Mouse (Mus musculus): ENCODE measurements around the gene Batf3. TPM values are rescaled to one million over a fixed set of nuclear protein-coding genes. Genes with fewer than 3 reads are reported as not detected.

Gene Batf3
- polyA plus RNA-seq, 1 experiment from 2014 or later = 6.9 TPM

- Histone ChIP-seq H3K27ac (ENCODE audit: low read depth, low read length) (no peak overlapping the region), H3K36me3 (ENCODE audit: control insufficient read depth, insufficient read depth) (no peaks in the 10 kb centered on the region), H3K4me2 (replicated peaks; ENCODE audit: low read depth) (no peak overlapping the region), H3K4me1 (replicated peaks; ENCODE audit: control insufficient read depth, insufficient read depth, low read length) (peaks cover 9% of the 10 kb centered on the region; the same call in 1 of the 2 replicates), H3K9ac (ENCODE audit: low read depth, low read length) (no peak overlapping the region), H3K9me3 (ENCODE audit: control insufficient read depth) (no peaks in the 10 kb centered on the region), H3K4me3 (ENCODE audit: low read depth, low read length) (no peak overlapping the region), H3K27me3 (replicated peaks; ENCODE audit: control insufficient read depth, insufficient read depth, low read length) (peaks cover 14% of the 10 kb centered on the region)
- TF ChIP-seq CTCF (IDR thresholded peaks at IDR 0.05; ENCODE audit: low read depth) = no peak
- ATAC-seq = no peak
- 75% methylated on average over 5 of the region's 5 CpGs for WGBS
These were observed 2.2 kb downstream of the Batf3 start for GRCm38 (mm10) chr1:191099772-191100291.

DNA sequence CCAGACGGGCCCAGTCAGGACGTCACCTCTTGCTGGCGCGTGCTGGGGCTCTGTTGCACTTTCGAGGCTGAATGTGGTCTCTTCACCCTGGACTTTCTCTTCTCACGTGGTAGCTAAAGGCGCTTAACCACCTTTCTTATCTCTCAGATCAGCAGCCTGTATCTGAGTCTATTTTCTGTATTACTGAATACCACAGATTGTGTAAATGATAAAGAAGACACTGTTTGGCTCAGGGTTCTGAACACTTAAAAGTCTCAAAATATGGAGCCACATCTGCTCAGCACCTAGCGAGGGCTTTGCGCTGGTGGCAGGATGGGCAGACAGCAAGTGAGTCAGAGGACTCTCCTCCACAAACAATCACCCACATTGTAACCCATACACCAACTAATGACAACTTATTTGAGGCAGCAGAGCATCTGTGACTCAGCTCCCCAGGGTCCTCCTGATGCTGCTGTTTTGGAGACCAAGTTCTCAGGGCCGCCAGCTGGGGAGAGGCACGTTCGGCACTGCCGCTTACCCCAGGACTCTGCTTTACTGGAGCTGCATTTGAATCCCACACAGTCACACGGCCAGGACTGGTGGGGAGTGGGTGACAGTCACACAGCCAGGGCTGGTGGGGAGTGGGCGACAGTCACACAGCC, 5.2 kb downstream of the Batf3 start:
- WGBS = 86% methylated on average over 15 of the region's 15 CpGs
- Histone ChIP-seq H3K9me3 (ENCODE audit: control insufficient read depth) (no peaks in the 10 kb centered on the region), H3K4me2 (replicated peaks; ENCODE audit: low read depth) (no peak overlapping the region), H3K36me3 (ENCODE audit: control insufficient read depth, insufficient read depth) (no peaks in the 10 kb centered on the region), H3K4me3 (ENCODE audit: low read depth, low read length) (no peak overlapping the region), H3K27ac (ENCODE audit: low read depth, low read length) (no peak overlapping the region), H3K4me1 (replicated peaks; ENCODE audit: control insufficient read depth, insufficient read depth, low read length) (peaks cover 8% of the 10 kb centered on the region; the same call in 1 of the 2 replicates), H3K27me3 (replicated peaks; ENCODE audit: control insufficient read depth, insufficient read depth, low read length) (peaks cover 14% of the 10 kb centered on the region), H3K9ac (ENCODE audit: low read depth, low read length) (no peak overlapping the region)
- no peak for ATAC-seq
- TF ChIP-seq CTCF (IDR thresholded peaks at IDR 0.05; ENCODE audit: low read depth) = no peak

- H3K27me3 ChIP-seq (replicated peaks; ENCODE audit: control insufficient read depth, insufficient read depth, low read length) = 0 out of 2 replicates have a peak, but pooled peaks cover 8% of the 10 kb centered on the region
- no peak overlapping the region for H3K27ac ChIP-seq (ENCODE audit: low read depth, low read length)
- WGBS = 81% methylated on average over 9 of the region's 9 CpGs
- no peaks in the 10 kb centered on the region for H3K36me3 ChIP-seq (ENCODE audit: control insufficient read depth, insufficient read depth)
- ATAC-seq = no peak
- no peaks in the 10 kb centered on the region for H3K9me3 ChIP-seq (ENCODE audit: control insufficient read depth)
- no peak for TF ChIP-seq CTCF (IDR thresholded peaks at IDR 0.05; ENCODE audit: low read depth)
- H3K4me1 ChIP-seq (replicated peaks; ENCODE audit: control insufficient read depth, insufficient read depth, low read length) = no peaks in the 10 kb centered on the region
- no peak overlapping the region for H3K9ac ChIP-seq (ENCODE audit: low read depth, low read length)
- H3K4me3 ChIP-seq (ENCODE audit: low read depth, low read length) = no peak overlapping the region
- no peak overlapping the region for H3K4me2 ChIP-seq (replicated peaks; ENCODE audit: low read depth)
These were observed 7.6 kb downstream of the Batf3 start for GRCm38 (mm10) chr1:191105246-191105645.

DNA sequence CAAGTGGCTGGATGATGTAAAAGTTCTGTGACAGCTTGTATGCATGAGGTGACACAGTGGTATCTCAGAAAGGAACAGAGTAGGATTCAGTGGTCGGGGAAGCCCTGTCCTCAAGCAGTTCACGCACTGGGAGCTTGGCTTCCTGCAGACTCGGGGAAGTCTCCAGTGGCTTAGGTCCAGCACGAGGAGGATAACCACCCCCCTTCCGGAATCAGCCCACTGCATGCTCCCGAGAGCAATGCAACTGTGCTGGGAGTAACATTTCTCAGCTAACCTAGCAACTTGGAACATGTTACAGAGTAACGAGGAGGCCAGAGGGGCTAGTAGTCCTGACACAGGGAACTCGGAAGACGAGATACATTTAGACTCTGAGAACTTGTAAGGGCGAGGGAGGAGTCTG, 9.7 kb downstream of the Batf3 start:
- no peaks in the 10 kb centered on the region for H3K9me3 ChIP-seq (ENCODE audit: control insufficient read depth)
- no peak for ATAC-seq
- H3K4me2 ChIP-seq (replicated peaks; ENCODE audit: low read depth) = no peak overlapping the region
- WGBS = 58% methylated on average over 10 of the region's 10 CpGs
- H3K27me3 ChIP-seq (replicated peaks; ENCODE audit: control insufficient read depth, insufficient read depth, low read length) = no peaks in the 10 kb centered on the region
- H3K9ac ChIP-seq (ENCODE audit: low read depth, low read length) = no peak overlapping the region
- no peak for TF ChIP-seq CTCF (IDR thresholded peaks at IDR 0.05; ENCODE audit: low read depth)
- no peak overlapping the region for H3K27ac ChIP-seq (ENCODE audit: low read depth, low read length)
- no peaks in the 10 kb centered on the region for H3K4me1 ChIP-seq (replicated peaks; ENCODE audit: control insufficient read depth, insufficient read depth, low read length)
- H3K36me3 ChIP-seq (ENCODE audit: control insufficient read depth, insufficient read depth) = no peaks in the 10 kb centered on the region
- no peak overlapping the region for H3K4me3 ChIP-seq (ENCODE audit: low read depth, low read length)

- Histone ChIP-seq H3K4me3 (ENCODE audit: low read depth, low read length) (no peak overlapping the region), H3K4me2 (replicated peaks; ENCODE audit: low read depth) (no peak overlapping the region), H3K27ac (ENCODE audit: low read depth, low read length) (no peak overlapping the region), H3K4me1 (replicated peaks; ENCODE audit: control insufficient read depth, insufficient read depth, low read length) (no peaks in the 10 kb centered on the region), H3K9ac (ENCODE audit: low read depth, low read length) (no peak overlapping the region), H3K36me3 (ENCODE audit: control insufficient read depth, insufficient read depth) (no peaks in the 10 kb centered on the region), H3K9me3 (ENCODE audit: control insufficient read depth) (no peaks in the 10 kb centered on the region), H3K27me3 (replicated peaks; ENCODE audit: control insufficient read depth, insufficient read depth, low read length) (no peaks in the 10 kb centered on the region)
- 90% methylated on average over 9 of the region's 9 CpGs for WGBS
- ATAC-seq = no peak
- TF ChIP-seq CTCF (IDR thresholded peaks at IDR 0.05; ENCODE audit: low read depth) = no peak
These were observed 12.3 kb downstream of the Batf3 start for GRCm38 (mm10) chr1:191109907-191110306.

GRCm38 (mm10) chr1:191111146-191111545, 13.5 kb downstream of the Batf3 start:
- no peak for ATAC-seq
- no peak overlapping the region for H3K27ac ChIP-seq (ENCODE audit: low read depth, low read length)
- no peaks in the 10 kb centered on the region for H3K9me3 ChIP-seq (ENCODE audit: control insufficient read depth)
- H3K4me3 ChIP-seq (ENCODE audit: low read depth, low read length) = no peak overlapping the region
- H3K36me3 ChIP-seq (ENCODE audit: control insufficient read depth, insufficient read depth) = no peaks in the 10 kb centered on the region
- no peaks in the 10 kb centered on the region for H3K27me3 ChIP-seq (replicated peaks; ENCODE audit: control insufficient read depth, insufficient read depth, low read length)
- H3K9ac ChIP-seq (ENCODE audit: low read depth, low read length) = no peak overlapping the region
- no peak for TF ChIP-seq CTCF (IDR thresholded peaks at IDR 0.05; ENCODE audit: low read depth)
- no peaks in the 10 kb centered on the region for H3K4me1 ChIP-seq (replicated peaks; ENCODE audit: control insufficient read depth, insufficient read depth, low read length)
- H3K4me2 ChIP-seq (replicated peaks; ENCODE audit: low read depth) = no peak overlapping the region
- 60% methylated on average over 8 of the region's 8 CpGs for WGBS
